Mouse (Mus musculus) heart, postnatal 0 days (tissue): Measurements from ENCODE around the gene Npas3. TPM values are rescaled to one million over a fixed set of nuclear protein-coding genes. Genes with fewer than 3 reads are reported as not detected.

Experiments
- ATAC-seq: fragments of 200-750 bp; cut with Nextera tagmentation; 2 replicates; pipeline ENCODE4 v1.8.0; 2017; ENCODE audit warnings: low read depth, moderate number of reproducible peaks, moderate library complexity; ENCODE audit not compliant: insufficient read depth
- DNase-seq: peaks from one replicate; pipeline ENCODE4 v3.0.0-alpha.2; 2016; ENCODE audit warnings: low spot score
- H3K27ac ChIP-seq: fragments of 300-500 bp; sonication (generic); 2 replicates; pipeline ENCODE4 v1.5.1; 2014; ENCODE audit warnings: low read depth, mild to moderate bottlenecking
- H3K27me3 ChIP-seq: fragments of 300-500 bp; sonication (generic); 2 replicates; pipeline ENCODE4 v1.6.1; 2014; ENCODE audit warnings: low read length, mixed read lengths; ENCODE audit not compliant: control insufficient read depth, insufficient read depth
- H3K36me3 ChIP-seq: fragments of 300-500 bp; sonication (generic); replicated peaks from 2 replicates; pipeline ENCODE4 v1.6.1; 2014; ENCODE audit warnings: low read length, mixed read lengths; ENCODE audit not compliant: control insufficient read depth, insufficient read depth
- H3K4me1 ChIP-seq: fragments of 300-500 bp; sonication (generic); 2 replicates; pipeline ENCODE4 v1.6.1; 2014; ENCODE audit warnings: antibody characterized with exemption; ENCODE audit not compliant: control insufficient read depth, insufficient read depth
- H3K4me2 ChIP-seq: fragments of 300-500 bp; sonication (generic); 2 replicates; pipeline ENCODE4 v1.6.1; 2014; ENCODE audit warnings: low read depth, mild to moderate bottlenecking, low read length, moderate library complexity
- H3K4me3 ChIP-seq: fragments of 300-500 bp; sonication (generic); 2 replicates; pipeline ENCODE4 v1.5.1; 2014; ENCODE audit warnings: low read depth, low read length
- H3K9ac ChIP-seq: fragments of 300-500 bp; sonication (generic); replicated peaks from 2 replicates; pipeline ENCODE4 v1.6.1; 2014; ENCODE audit warnings: low read depth, low read length, mixed read lengths
- H3K9me3 ChIP-seq: fragments of 300-500 bp; sonication (generic); replicated peaks from 2 replicates; pipeline ENCODE4 v1.6.1; 2016; ENCODE audit warnings: low read length; ENCODE audit not compliant: control insufficient read depth
- CTCF ChIP-seq: IDR thresholded peaks from 2 replicates; pipeline ENCODE4 v1.5.1; 2016; ENCODE audit warnings: antibody characterized with exemption, control low read depth, low read depth
- EP300 ChIP-seq: IDR thresholded peaks from 2 replicates; pipeline ENCODE4 v1.6.1; 2016; ENCODE audit warnings: antibody characterized with exemption, low read depth
- WGBS: fragments of 180-500 bp; shearing (Covaris S2); extraction: QIAGEN DNeasy Blood & Tissue Kit; methylation state at CpG from one replicate; pipeline ENCODE4 v1.1.7; 2014; 5-methylcytosine and 5-hydroxymethylcytosine counted together
- polyA plus RNA-seq: library from polyadenylated mRNA; unstranded; fragments of >200 nt; fragmentation: Nextera tagmentation; extraction: Ambion mirVana; gene quantifications from 2 replicates; pipeline ENCODE4 v1.2.1, GENCODE M21; 2015
- total RNA-seq: library from RNA; depleted of rRNA; stranded (reverse); fragments of >200 nt; gene quantifications from 2 replicates; pipeline ENCODE4 v1.2.3, GENCODE M21; 2014; ENCODE audit warnings: low replicate concordance

Gene Npas3
- total and polyA plus RNA-seq, 2 experiments from 2014 or later, result 0.50 to 0.61 TPM

GRCm38 (mm10) chr12:53330141-53330540 is 81.7 kb downstream of the Npas3 start:
- WGBS, result 85% methylated on average over 6 of the region's 6 CpGs
- no peaks in the 10 kb centered on the region for H3K9me3 ChIP-seq
- H3K4me1 ChIP-seq, result no peaks in the 10 kb centered on the region
- H3K9ac ChIP-seq, result no peak overlapping the region
- DNase-seq (no peak), ATAC-seq (no peak)
- TF ChIP-seq EP300, result no peak
- TF ChIP-seq CTCF, result no peak
- H3K4me3 ChIP-seq, result no peak overlapping the region
- H3K4me2 ChIP-seq, result no peak overlapping the region
- no peaks in the 10 kb centered on the region for H3K36me3 ChIP-seq
- H3K27ac ChIP-seq, result no peak overlapping the region
- no peaks in the 10 kb centered on the region for H3K27me3 ChIP-seq

GRCm38 (mm10) chr12:53331391-53331790 is 82.9 kb downstream of the Npas3 start:
- Histone ChIP-seq H3K27ac (no peak overlapping the region), H3K4me1 (no peaks in the 10 kb centered on the region), H3K4me3 (no peak overlapping the region), H3K9ac (no peak overlapping the region), H3K4me2 (no peak overlapping the region), H3K9me3 (no peaks in the 10 kb centered on the region), H3K27me3 (no peaks in the 10 kb centered on the region), H3K36me3 (no peaks in the 10 kb centered on the region)
- ATAC-seq, result no peak
- DNase-seq, result no peak
- no peak for TF ChIP-seq CTCF
- TF ChIP-seq EP300, result no peak
- 77% methylated on average over 9 of the region's 9 CpGs for WGBS

- Histone ChIP-seq H3K27ac (no peak overlapping the region), H3K9ac (no peak overlapping the region), H3K4me1 (no peaks in the 10 kb centered on the region), H3K27me3 (no peaks in the 10 kb centered on the region), H3K4me2 (no peak overlapping the region), H3K36me3 (no peaks in the 10 kb centered on the region), H3K9me3 (no peaks in the 10 kb centered on the region), H3K4me3 (no peak overlapping the region)
- TF ChIP-seq CTCF (no peak), EP300 (no peak)
- WGBS, result 64% methylated on average over 3 of the region's 3 CpGs
- ATAC-seq (no peak), DNase-seq (no peak)
These were observed 83.3 kb downstream of the Npas3 start for GRCm38 (mm10) chr12:53331800-53332199.

- no peak for DNase-seq
- Histone ChIP-seq H3K4me2 (no peak overlapping the region), H3K36me3 (no peaks in the 10 kb centered on the region), H3K4me1 (no peaks in the 10 kb centered on the region), H3K4me3 (no peak overlapping the region), H3K27me3 (no peaks in the 10 kb centered on the region), H3K9me3 (no peaks in the 10 kb centered on the region), H3K9ac (no peak overlapping the region), H3K27ac (no peak overlapping the region)
- TF ChIP-seq CTCF (no peak), EP300 (no peak)
- ATAC-seq, result no peak
- WGBS, result 59% methylated on average over 2 of the region's 2 CpGs
These were observed 84.8 kb downstream of the Npas3 start for GRCm38 (mm10) chr12:53333251-53333650.

GRCm38 (mm10) chr12:53338349-53338948 is 90.0 kb downstream of the Npas3 start:
- no peak overlapping the region for H3K4me2 ChIP-seq
- TF ChIP-seq CTCF (no peak), EP300 (no peak)
- 54% methylated on average over 14 of the region's 14 CpGs for WGBS
- no peak overlapping the region for H3K4me3 ChIP-seq
- no peaks in the 10 kb centered on the region for H3K27me3 ChIP-seq
- no peak overlapping the region for H3K27ac ChIP-seq
- DNase-seq (no peak), ATAC-seq (no peak)
- no peaks in the 10 kb centered on the region for H3K4me1 ChIP-seq
- H3K9me3 ChIP-seq, result no peaks in the 10 kb centered on the region
- no peaks in the 10 kb centered on the region for H3K36me3 ChIP-seq
- H3K9ac ChIP-seq, result no peak overlapping the region

- H3K9ac ChIP-seq, result no peak overlapping the region
- H3K27me3 ChIP-seq, result no peaks in the 10 kb centered on the region
- H3K36me3 ChIP-seq, result no peaks in the 10 kb centered on the region
- H3K4me1 ChIP-seq, result no peaks in the 10 kb centered on the region
- H3K4me2 ChIP-seq, result no peak overlapping the region
- DNase-seq (no peak), ATAC-seq (no peak)
- H3K27ac ChIP-seq, result no peak overlapping the region
- WGBS, result 63% methylated on average over 9 of the region's 9 CpGs
- no peaks in the 10 kb centered on the region for H3K9me3 ChIP-seq
- no peak overlapping the region for H3K4me3 ChIP-seq
- TF ChIP-seq CTCF, result no peak
- TF ChIP-seq EP300, result no peak
These were observed 94.3 kb downstream of the Npas3 start for GRCm38 (mm10) chr12:53342741-53343140.
